Mouse (Mus musculus) embryonic facial prominence, embryonic 14.5 days (tissue): ENCODE results near the gene Nt5m. TPM values are rescaled to one million over a fixed set of nuclear protein-coding genes. Genes with fewer than 3 reads are reported as not detected.
A peak's percentile ranks its signal among the peaks of the same experiment; 100 is the strongest.
"Not testable (repeated sequence)": the region's sequence is repeated elsewhere in the genome, so short reads cannot be mapped to it uniquely, and the experiment has no call there.

ENCODE experiments used
- ATAC-seq: fragments of 200-750 bp; cut with Nextera tagmentation; 2 replicates; pipeline ENCODE4 v1.8.0; 2017; ENCODE audit warnings: low read depth, moderate number of reproducible peaks, moderate TSS enrichment
- DNase-seq: peaks from one replicate; pipeline ENCODE4 v3.0.0-alpha.2; 2015; ENCODE audit warnings: low spot score
- H3K27ac ChIP-seq: fragments of 300-500 bp; sonication (generic); replicated peaks from 2 replicates; pipeline ENCODE4 v1.5.1; 2014; ENCODE audit warnings: low read depth, mild to moderate bottlenecking, low read length, moderate library complexity
- H3K27me3 ChIP-seq: fragments of 300-500 bp; sonication (generic); replicated peaks from 2 replicates; pipeline ENCODE4 v1.6.1; 2014; ENCODE audit warnings: low read length; ENCODE audit not compliant: control insufficient read depth, insufficient read depth
- H3K36me3 ChIP-seq: fragments of 300-500 bp; sonication (generic); 2 replicates; pipeline ENCODE4 v1.6.1; 2014; ENCODE audit warnings: low read length, mixed read lengths; ENCODE audit not compliant: control insufficient read depth, insufficient read depth
- H3K4me1 ChIP-seq: fragments of 300-500 bp; sonication (generic); 2 replicates; pipeline ENCODE4 v1.6.1; 2014; ENCODE audit warnings: antibody characterized with exemption, low read length; ENCODE audit not compliant: control insufficient read depth, insufficient read depth
- H3K4me2 ChIP-seq: fragments of 300-500 bp; sonication (generic); 2 replicates; pipeline ENCODE4 v1.6.1; 2014; ENCODE audit warnings: low read depth, mild to moderate bottlenecking, low read length, moderate library complexity, mixed read lengths
- H3K4me3 ChIP-seq: fragments of 300-500 bp; sonication (generic); 2 replicates; pipeline ENCODE4 v1.5.1; 2014; ENCODE audit warnings: low read depth, mild to moderate bottlenecking, low read length
- H3K9ac ChIP-seq: fragments of 300-500 bp; sonication (generic); 2 replicates; pipeline ENCODE4 v1.6.1; 2014; ENCODE audit warnings: low read depth, mild to moderate bottlenecking, low read length, moderate library complexity, mixed read lengths
- H3K9me3 ChIP-seq: fragments of 300-500 bp; sonication (generic); 2 replicates; pipeline ENCODE4 v1.6.1; 2016; ENCODE audit warnings: low read length; ENCODE audit not compliant: control insufficient read depth
- WGBS: fragments of 180-500 bp; shearing (Covaris S2); extraction: QIAGEN DNeasy Blood & Tissue Kit; methylation state at CpG from one replicate; pipeline ENCODE4 v1.1.7; 2014; 5-methylcytosine and 5-hydroxymethylcytosine counted together
- polyA plus RNA-seq: library from polyadenylated mRNA; unstranded; fragments of >200 nt; fragmentation: Nextera tagmentation; extraction: Ambion mirVana; gene quantifications from 2 replicates; pipeline ENCODE4 v1.2.1, GENCODE M21; 2014

Nt5m gene
- polyA plus RNA-seq, 1 experiment from 2014 or later, result 34.6 TPM

GRCm38 (mm10) chr11:59815482-59816065 is 23.7 kb upstream of the Nt5m start:
- H3K4me3 ChIP-seq, result no peak overlapping the region
- H3K4me1 ChIP-seq, result peaks cover 6% of the 10 kb centered on the region; the same call in 1 of the 2 replicates
- DNase-seq (no peak), ATAC-seq (no peak)
- H3K27ac ChIP-seq, result no peak overlapping the region
- H3K9ac ChIP-seq, result no peak overlapping the region
- peaks cover 49% of the 10 kb centered on the region for H3K36me3 ChIP-seq
- 88% methylated on average over 6 of the region's 6 CpGs for WGBS
- no peak overlapping the region for H3K4me2 ChIP-seq
- no peaks in the 10 kb centered on the region for H3K9me3 ChIP-seq
- H3K27me3 ChIP-seq, result no peaks in the 10 kb centered on the region

DNA sequence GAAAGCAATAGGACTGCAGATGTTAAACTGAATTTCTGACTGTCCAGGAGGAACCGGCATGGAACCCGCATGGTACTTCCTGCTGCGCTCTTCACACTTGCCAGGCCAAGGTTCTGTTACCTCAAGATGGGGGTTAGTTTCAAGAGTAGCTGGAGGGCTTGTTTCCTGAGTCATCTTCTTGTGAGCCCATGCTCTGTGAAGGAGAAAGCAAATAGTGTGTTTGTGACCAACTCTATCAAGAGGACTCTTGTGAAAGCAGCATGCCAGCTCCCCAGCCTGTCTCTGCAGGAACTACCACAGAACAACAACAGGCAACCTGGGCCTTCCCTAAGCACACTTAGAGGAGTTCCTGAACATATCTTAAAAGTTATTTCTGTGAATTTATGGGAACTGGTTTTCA is 21.3 kb upstream of the Nt5m start:
- Histone ChIP-seq H3K27ac (no peak overlapping the region), H3K9me3 (no peaks in the 10 kb centered on the region), H3K36me3 (peaks cover 71% of the 10 kb centered on the region), H3K4me3 (no peak overlapping the region), H3K4me2 (no peak overlapping the region), H3K4me1 (no peaks in the 10 kb centered on the region), H3K27me3 (no peaks in the 10 kb centered on the region), H3K9ac (no peak overlapping the region)
- no peak for DNase-seq
- no peak for ATAC-seq
- 97% methylated on average over 3 of the region's 3 CpGs for WGBS

GRCm38 (mm10) chr11:59821625-59822024 is 17.6 kb upstream of the Nt5m start:
- ATAC-seq (no peak), DNase-seq (no peak)
- Histone ChIP-seq H3K4me3 (no peak overlapping the region), H3K27ac (no peak overlapping the region), H3K36me3 (peaks cover 98% of the 10 kb centered on the region), H3K9ac (no peak overlapping the region), H3K9me3 (no peaks in the 10 kb centered on the region), H3K27me3 (no peaks in the 10 kb centered on the region), H3K4me2 (no peak overlapping the region), H3K4me1 (no peaks in the 10 kb centered on the region)
- 88% methylated on average over 3 of the region's 3 CpGs for WGBS

DNA sequence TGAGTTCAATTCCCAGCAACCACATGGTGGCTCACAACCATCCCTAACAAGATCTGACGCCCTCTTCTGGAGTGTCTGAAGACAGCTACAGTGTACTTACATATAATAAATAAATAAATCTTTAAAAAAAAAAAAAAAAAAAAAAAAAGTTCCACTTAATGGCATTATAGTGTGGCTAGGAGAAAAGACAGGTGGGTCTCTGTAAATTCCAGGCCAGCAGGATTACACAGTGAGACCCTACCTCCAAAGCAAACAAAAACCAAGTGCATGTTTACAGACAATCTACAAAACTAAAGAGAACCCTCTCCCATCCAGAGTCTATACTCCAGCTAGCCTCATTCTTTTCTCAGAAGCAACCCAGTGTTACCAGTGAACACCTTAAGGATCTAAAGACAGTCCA is 1.5 kb upstream of the Nt5m start:
- Histone ChIP-seq H3K4me2 (peak overlapping the region; percentile 74), H3K4me1 (peaks cover 14% of the 10 kb centered on the region), H3K36me3 (peaks cover 45% of the 10 kb centered on the region), H3K4me3 (0 out of 2 replicates have a peak overlapping the region, but pooled peaks have one; percentile 96)
- DNase-seq, ATAC-seq, H3K27ac ChIP-seq, H3K9me3 ChIP-seq, H3K9ac ChIP-seq, H3K27me3 ChIP-seq: not testable (repeated sequence)
- whole genome bisulfite sequencing, result no CpG with 5 or more reads among the region's 1 CpGs

DNA sequence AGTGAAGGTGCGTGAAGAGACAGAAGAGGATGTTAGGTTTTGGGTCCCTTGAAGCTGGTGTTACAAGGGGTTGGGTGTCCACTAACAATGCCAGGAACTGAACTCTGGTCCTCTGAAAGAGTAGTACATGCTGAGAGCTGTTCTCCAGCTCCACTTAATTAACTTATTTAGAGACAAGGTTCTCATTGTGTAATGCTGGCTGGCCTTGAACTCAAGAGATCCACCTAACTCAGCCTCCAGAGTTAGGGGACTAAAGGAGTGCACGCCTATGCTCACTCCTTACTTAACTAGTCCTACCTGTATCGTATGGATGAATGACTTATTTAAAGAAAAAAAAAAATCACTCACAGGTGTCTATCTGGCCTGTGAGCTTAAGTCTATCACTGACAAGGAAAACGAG is 821 bp upstream of the Nt5m start:
- peak overlapping the region; percentile 96 for H3K4me3 ChIP-seq
- WGBS, result 54% methylated on average over 4 of the region's 4 CpGs
- H3K9ac ChIP-seq, result peak overlapping the region; percentile 97
- H3K27ac ChIP-seq, result no peak overlapping the region
- peaks cover 39% of the 10 kb centered on the region for H3K36me3 ChIP-seq
- peak overlapping the region; percentile 74 for H3K4me2 ChIP-seq
- no peaks in the 10 kb centered on the region for H3K27me3 ChIP-seq
- DNase-seq (no peak), ATAC-seq (no peak)
- H3K4me1 ChIP-seq, result peaks cover 14% of the 10 kb centered on the region
- H3K9me3 ChIP-seq, result no peaks in the 10 kb centered on the region

GRCm38 (mm10) chr11:59839459-59840126 is 346 bp downstream of the Nt5m start, which contains the start of gene Cops3:
TSS of gene Cops3 (minus strand) at chr11:59839838.
- Histone ChIP-seq H3K9ac (peak within 1 kb of the TSS; percentile 97), H3K4me3 (peak within 1 kb of the TSS; percentile 96), H3K4me2 (peak within 1 kb of the TSS; percentile 74), H3K27ac (peak within 1 kb of the TSS; percentile 99), H3K4me1 (peaks cover 14% of the 10 kb centered on the region), H3K9me3 (no peaks in the 10 kb centered on the region), H3K36me3 (peaks cover 29% of the 10 kb centered on the region), H3K27me3 (no peaks in the 10 kb centered on the region)
- DNase-seq (peak; percentile 99), ATAC-seq (peak; percentile 97)
- WGBS, result under 1% methylated on average over 37 of the region's 43 CpGs

GRCm38 (mm10) chr11:59846311-59846710 is 7.1 kb downstream of the Nt5m start:
- 96% methylated on average over 11 of the region's 11 CpGs for WGBS
- no peak overlapping the region for H3K4me2 ChIP-seq
- no peak overlapping the region for H3K27ac ChIP-seq
- H3K36me3 ChIP-seq, result no peaks in the 10 kb centered on the region
- no peaks in the 10 kb centered on the region for H3K4me1 ChIP-seq
- no peak overlapping the region for H3K4me3 ChIP-seq
- H3K27me3 ChIP-seq, result no peaks in the 10 kb centered on the region
- H3K9me3 ChIP-seq, result no peaks in the 10 kb centered on the region
- DNase-seq (no peak), ATAC-seq (no peak)
- no peak overlapping the region for H3K9ac ChIP-seq

- no peak overlapping the region for H3K9ac ChIP-seq
- no peak overlapping the region for H3K27ac ChIP-seq
- peak; percentile 75 for DNase-seq
- no peaks in the 10 kb centered on the region for H3K9me3 ChIP-seq
- peak overlapping the region; percentile 70 for H3K4me2 ChIP-seq
- peak overlapping the region; percentile 80 for H3K4me3 ChIP-seq
- WGBS, result 13% methylated on average over 2 of the region's 2 CpGs
- no peaks in the 10 kb centered on the region for H3K27me3 ChIP-seq
- H3K36me3 ChIP-seq, result no peaks in the 10 kb centered on the region
- no peak for ATAC-seq
- H3K4me1 ChIP-seq, result no peaks in the 10 kb centered on the region
Observed at GRCm38 (mm10) chr11:59847131-59847530, 7.9 kb downstream of the Nt5m start.
